ENCODE assay signal across 11 mouse cellular contexts in genomic region chr10:119050017-119050685, GRCm38 (mm10).
A peak's percentile ranks its signal among the peaks of the same experiment; 100 is the strongest.
DNase-seq lines count a peak whose midpoint lies in the region; ATAC-seq and TF ChIP-seq lines count a peak whose summit lies in the region.
"Had no signal": no experiment of that assay in that cellular context is flagged by ENCODE, and none has a peak within 500 bp of the region (broad histone marks: within the 10 kb centered on the region; RNA-seq: fewer than 3 reads in every experiment).

No protein-coding gene starts in this region.

- H3K27me3 ChIP-seq in hindbrain, postnatal 0 days (ENCODE audit: insufficient read depth, low read length), result no peaks in the 10 kb centered on the region
- no peaks in the 10 kb centered on the region for H3K27me3 ChIP-seq in hindbrain, embryonic 13.5 days

- no peaks in the 10 kb centered on the region for H3K4me1 ChIP-seq in hindbrain, postnatal 0 days (ENCODE audit: insufficient read depth, low read length)
- peaks cover 6% of the 10 kb centered on the region for H3K4me1 ChIP-seq in hindbrain, embryonic 13.5 days (replicated peaks)

- DNase-seq in hindbrain, postnatal 0 days (ENCODE audit: low spot score), result no peak
- DNase-seq in B cell, adult 2 months, result peak; percentile 57 to 61
- DNase-seq in urinary bladder, postnatal 36 days (ENCODE audit: low spot score in 2 of 2), result no peak
- no peak for DNase-seq in kidney, adult 8-10 months
- no peak for DNase-seq in ovary, postnatal 36 days (ENCODE audit: low spot score)
- DNase-seq: cerebellum, postnatal 36 days; left cerebral cortex, postnatal 4 days had no signal

- peak; percentile 39 for TF ChIP-seq CTCF in hindbrain, postnatal 0 days (IDR thresholded peaks at IDR 0.05; ENCODE audit: low read depth)

- H3K9ac ChIP-seq in hindbrain, postnatal 0 days (replicated peaks; ENCODE audit: low read length), result no peak overlapping the region
- no peak overlapping the region for H3K9ac ChIP-seq in hindbrain, embryonic 13.5 days

- H3K36me3 ChIP-seq in hindbrain, postnatal 0 days (ENCODE audit: insufficient read depth, low read length), result no peaks in the 10 kb centered on the region
- H3K36me3 ChIP-seq in hindbrain, embryonic 13.5 days, result no peaks in the 10 kb centered on the region

- no peak overlapping the region for H3K4me2 ChIP-seq in hindbrain, postnatal 0 days (ENCODE audit: low read depth, low read length)
- H3K4me2 ChIP-seq in hindbrain, embryonic 13.5 days, result no peak overlapping the region

- no peak overlapping the region for H3K4me3 ChIP-seq in hindbrain, postnatal 0 days (ENCODE audit: low read length)
- no peak overlapping the region for H3K4me3 ChIP-seq in hindbrain, embryonic 13.5 days

- H3K9me3 ChIP-seq in hindbrain, postnatal 0 days (ENCODE audit: low read length), result no peaks in the 10 kb centered on the region
- H3K9me3 ChIP-seq in hindbrain, embryonic 13.5 days, result no peaks in the 10 kb centered on the region

- no peak overlapping the region for H3K27ac ChIP-seq in hindbrain, postnatal 0 days
- no peak overlapping the region for H3K27ac ChIP-seq in hindbrain, embryonic 13.5 days

- no peak for ATAC-seq in hindbrain, postnatal 0 days
- no peak for ATAC-seq in hindbrain, embryonic 13.5 days (ENCODE audit: low FRiP score)
- peak; percentile 89 for ATAC-seq in activated CD4-positive, CD25-positive, alpha-beta regulatory T cell, adult 4 months
- ATAC-seq in monocyte, adult 5-6 weeks (replicated peaks; ENCODE audit: insufficient number of reproducible peaks, low FRiP score, low TSS enrichment, poor library complexity, severe bottlenecking), result peak; percentile 43; the same call in 1 of the 2 replicates
- ATAC-seq: hindbrain, embryonic 16.5 days had no signal

- 85% methylated on average over 18 of the region's 18 CpGs for WGBS in hindbrain, postnatal 0 days
- 80% methylated on average over 18 of the region's 18 CpGs for WGBS in hindbrain, embryonic 13.5 days

Comparison
In these comparisons a context has a peak if more than half of its experiments do, and no peak if none do; other contexts are left out.
1. ATAC-seq: peak in activated CD4-positive, CD25-positive, alpha-beta regulatory T cell, adult 4 months (single experiment) and monocyte, adult 5-6 weeks (single experiment); none in hindbrain, postnatal 0 days (single experiment) and hindbrain, embryonic 13.5 days (single experiment).
2. DNase-seq: peak in B cell, adult 2 months (2 of 2); none in hindbrain, postnatal 0 days (single experiment), urinary bladder, postnatal 36 days (0 of 2), kidney, adult 8-10 months (0 of 2) and ovary, postnatal 36 days (single experiment).